Mouse (Mus musculus) spleen, postnatal 14 days (tissue): ENCODE data around the gene Sult3a1.
"Not testable (repeated sequence)": the region's sequence is repeated elsewhere in the genome, so short reads cannot be mapped to it uniquely, and the experiment has no call there.

ENCODE experiments used
- DNase-seq, 2 experiments: peaks; one replicate each; pipeline ENCODE4 v3.0.0; 2021 to 2022; ENCODE audit warnings: low spot score in 2 of 2

Sult3a1 gene

GRCm38 (mm10) chr10:33857421-33857820 lies at the start of gene Sult3a1:
Gene Sult3a1 (plus strand): TSS chr10:33857721.
- no peak for DNase-seq

GRCm38 (mm10) chr10:33811807-33812206 lies 45.7 kb upstream of the Sult3a1 start:
- DNase-seq, result no peak

GRCm38 (mm10) chr10:33814266-33814665 lies 43.3 kb upstream of the Sult3a1 start:
- DNase-seq, result no peak

- no peak for DNase-seq
Observed at GRCm38 (mm10) chr10:33816923-33817322, 40.6 kb upstream of the Sult3a1 start.

GRCm38 (mm10) chr10:33820892-33821291 lies 36.6 kb upstream of the Sult3a1 start:
- no peak for DNase-seq

- DNase-seq, result no peak
Observed at GRCm38 (mm10) chr10:33865994-33866393, 8.5 kb downstream of the Sult3a1 start.

GRCm38 (mm10) chr10:33870441-33870840 lies 12.9 kb downstream of the Sult3a1 start:
- no peak for DNase-seq

GRCm38 (mm10) chr10:33872672-33873398 lies 15.3 kb downstream of the Sult3a1 start:
- DNase-seq, result no peak

GRCm38 (mm10) chr10:33882411-33882810 lies 24.9 kb downstream of the Sult3a1 start:
- DNase-seq, result not testable (repeated sequence)

GRCm38 (mm10) chr10:33901520-33901919 lies 44.0 kb downstream of the Sult3a1 start:
- DNase-seq, result not testable (repeated sequence)

GRCm38 (mm10) chr10:33904530-33905481 lies 47.3 kb downstream of the Sult3a1 start, which contains the start of gene Rsph4a:
Gene Rsph4a (plus strand): TSS chr10:33905111.
- DNase-seq, result no peak

- no peak for DNase-seq
Observed at GRCm38 (mm10) chr10:33905489-33905888, 48.0 kb downstream of the Sult3a1 start.
